Mouse (Mus musculus) adipocyte (in vitro differentiated cells): ENCODE measurements around the gene Islr.

Experiments
- DNase-seq: peaks from one replicate; pipeline ENCODE4 v3.0.0-alpha.2; 2016; ENCODE audit warnings: low spot score

Islr gene

DNA sequence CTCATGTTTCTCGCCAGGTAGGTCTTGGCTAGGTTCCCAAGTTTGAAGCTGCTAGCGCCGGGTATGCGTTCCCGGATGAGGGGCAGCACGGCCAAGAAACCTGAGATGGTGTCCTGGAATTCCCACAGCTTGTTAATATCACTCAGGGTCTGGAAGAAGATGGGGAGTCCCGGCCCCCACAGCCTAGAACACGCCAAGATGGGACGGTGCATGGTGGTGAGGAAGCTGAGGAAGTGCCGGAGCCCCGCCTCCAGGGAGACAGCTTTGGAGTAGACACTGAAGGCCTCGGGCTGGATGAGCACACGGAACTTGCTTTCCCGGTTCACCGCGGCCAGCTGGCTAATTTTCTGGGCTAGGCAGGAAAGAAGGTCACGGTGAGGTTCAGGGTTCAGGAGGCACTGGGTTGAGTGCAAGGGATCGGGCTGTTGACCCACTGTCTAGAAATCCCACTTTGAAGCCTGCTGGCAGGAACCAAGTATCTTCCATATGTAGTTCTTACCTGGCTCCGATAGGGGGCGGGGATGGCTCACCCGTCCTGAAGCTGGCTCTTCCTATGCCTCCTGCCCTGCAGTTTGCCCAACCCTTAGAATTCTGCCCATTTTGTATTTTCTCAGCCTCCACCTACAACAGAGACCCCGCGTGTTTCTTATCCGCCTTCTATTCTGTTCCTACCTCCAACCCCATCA is 16.3 kb upstream of the Islr start:
- peak; percentile 14 for DNase-seq

GRCm38 (mm10) chr9:58218539-58218938 is 14.4 kb upstream of the Islr start:
- DNase-seq: no peak

DNA sequence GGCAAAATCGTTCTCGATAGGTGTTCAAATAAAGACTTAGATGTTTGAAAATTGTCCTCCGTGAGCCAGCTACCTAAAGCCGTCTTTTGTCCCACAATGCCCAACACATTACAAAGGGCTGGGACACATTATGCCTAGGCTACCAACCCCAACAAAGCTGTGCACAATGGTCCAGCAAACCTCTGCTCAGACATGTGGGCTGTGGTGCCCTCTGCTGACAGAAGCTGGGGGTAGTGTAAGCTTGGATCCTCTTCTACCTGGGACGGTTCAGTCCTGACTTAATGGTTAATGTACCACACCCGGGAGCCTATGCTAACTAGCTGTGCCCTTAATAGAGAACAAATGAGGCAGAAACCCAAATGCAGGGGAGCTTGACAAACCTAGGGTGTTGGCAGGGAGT is 12.3 kb upstream of the Islr start:
- DNase-seq: peak; percentile 12

GRCm38 (mm10) chr9:58214519-58215180 is 10.5 kb upstream of the Islr start:
- DNase-seq: peak; percentile 19

DNA sequence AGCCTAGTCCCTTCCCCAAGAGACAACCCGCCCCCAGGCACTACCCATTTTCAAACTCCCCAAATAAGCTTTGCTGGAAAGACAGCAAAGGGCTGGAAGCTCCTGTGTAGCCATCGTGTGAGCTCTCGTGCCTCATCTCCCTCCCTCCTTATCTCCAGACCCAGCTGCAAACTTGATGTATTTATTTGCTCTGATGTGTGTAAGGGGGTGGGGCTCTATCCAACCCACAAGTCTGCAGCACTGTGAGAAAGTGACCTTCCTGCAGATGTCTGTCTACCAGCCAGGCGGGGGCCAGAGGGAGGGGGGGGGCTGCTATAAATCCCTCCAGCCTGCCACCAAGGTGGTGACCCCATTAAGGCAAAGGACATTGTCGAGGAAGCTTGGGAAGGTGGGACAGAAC is 9.8 kb upstream of the Islr start:
- no peak for DNase-seq

DNA sequence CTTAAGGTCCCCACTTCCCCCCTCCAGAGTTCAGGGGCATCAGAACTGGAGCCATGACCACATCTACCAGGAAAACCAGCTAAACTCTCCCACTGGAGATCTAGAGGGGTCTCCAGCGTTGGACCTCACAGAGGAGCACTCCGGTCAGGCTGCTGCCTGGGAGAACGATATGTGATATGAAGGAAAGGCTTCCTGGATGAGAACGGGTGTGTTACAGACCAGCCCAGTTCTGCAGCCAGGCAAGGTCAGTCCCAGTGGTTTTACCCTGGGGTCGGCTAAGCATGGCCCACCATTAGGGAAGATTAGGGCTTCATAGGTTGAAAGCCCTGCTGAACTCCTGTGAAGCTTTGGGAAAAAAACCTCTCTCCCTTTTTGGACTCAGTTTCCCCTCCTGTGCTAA is 9.3 kb upstream of the Islr start:
- DNase-seq: no peak

- DNase-seq: no peak
Observed at GRCm38 (mm10) chr9:58210304-58210627, 6.2 kb upstream of the Islr start.

DNA sequence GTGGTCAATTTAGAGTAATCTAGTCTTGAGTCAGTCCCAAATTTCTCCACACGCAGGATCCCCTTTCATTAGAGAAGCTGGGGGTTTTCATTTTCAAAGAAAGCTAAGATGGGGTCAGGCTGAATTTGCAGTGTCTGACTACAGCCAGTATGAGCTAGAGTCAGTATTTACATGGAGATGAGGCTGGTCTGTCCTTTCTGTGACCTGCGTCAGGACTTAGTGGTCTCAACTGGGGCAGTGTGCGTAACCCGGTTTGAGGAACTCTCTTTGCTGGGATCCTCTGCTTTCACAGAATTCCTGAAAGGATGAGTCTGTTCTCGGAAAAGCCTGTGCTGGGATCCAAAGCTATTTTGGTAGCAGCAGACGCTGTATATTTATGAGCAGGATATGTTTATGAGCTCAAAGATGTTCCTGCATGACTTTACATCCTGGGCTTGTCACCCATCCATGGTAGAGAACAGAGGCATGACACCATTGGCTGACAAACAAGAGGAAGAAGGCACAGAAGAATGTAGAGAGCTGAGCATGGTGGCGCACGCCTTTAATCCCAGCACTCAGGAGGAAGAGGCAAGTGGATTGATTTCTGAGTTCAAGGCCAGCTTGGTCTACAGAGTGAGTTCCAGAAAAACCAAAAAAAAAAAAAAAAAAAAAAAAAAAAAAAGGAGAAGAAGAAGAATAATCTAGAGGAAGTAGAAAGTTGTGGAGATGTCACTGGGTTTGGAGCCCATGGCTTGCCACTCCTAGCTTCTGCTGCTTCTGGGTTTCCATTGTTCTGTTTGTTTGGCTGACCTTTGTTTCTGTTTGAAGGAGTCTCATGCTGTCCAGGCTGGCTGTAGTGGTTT is 5.6 kb upstream of the Islr start:
- DNase-seq: no peak

DNA sequence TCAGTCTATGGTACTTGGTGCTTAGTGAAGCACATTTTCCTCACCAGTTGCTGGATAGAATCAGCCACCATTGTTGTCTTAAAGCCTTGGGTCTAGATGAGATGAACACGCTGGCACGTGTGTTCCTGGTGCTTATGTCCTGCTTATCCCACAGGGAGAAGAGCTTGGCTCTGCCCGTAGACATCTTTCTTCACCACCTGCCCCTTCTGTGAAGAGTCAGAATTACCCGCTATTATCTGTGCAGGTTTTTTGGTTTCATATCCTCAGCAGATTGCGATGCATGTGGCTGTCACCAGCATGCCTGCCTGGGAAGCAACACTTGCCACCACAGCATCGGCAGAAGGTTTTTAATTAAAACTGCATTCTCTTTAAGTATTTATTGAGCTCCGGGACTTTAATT is 1.9 kb upstream of the Islr start:
- DNase-seq: no peak

GRCm38 (mm10) chr9:58204448-58205000 is 418 bp upstream of the Islr start:
- DNase-seq: peak; percentile 86

- no peak for DNase-seq
Observed at GRCm38 (mm10) chr9:58202676-58203453, 1.2 kb downstream of the Islr start.

GRCm38 (mm10) chr9:58201861-58202549 is 2.1 kb downstream of the Islr start:
- DNase-seq: no peak

DNA sequence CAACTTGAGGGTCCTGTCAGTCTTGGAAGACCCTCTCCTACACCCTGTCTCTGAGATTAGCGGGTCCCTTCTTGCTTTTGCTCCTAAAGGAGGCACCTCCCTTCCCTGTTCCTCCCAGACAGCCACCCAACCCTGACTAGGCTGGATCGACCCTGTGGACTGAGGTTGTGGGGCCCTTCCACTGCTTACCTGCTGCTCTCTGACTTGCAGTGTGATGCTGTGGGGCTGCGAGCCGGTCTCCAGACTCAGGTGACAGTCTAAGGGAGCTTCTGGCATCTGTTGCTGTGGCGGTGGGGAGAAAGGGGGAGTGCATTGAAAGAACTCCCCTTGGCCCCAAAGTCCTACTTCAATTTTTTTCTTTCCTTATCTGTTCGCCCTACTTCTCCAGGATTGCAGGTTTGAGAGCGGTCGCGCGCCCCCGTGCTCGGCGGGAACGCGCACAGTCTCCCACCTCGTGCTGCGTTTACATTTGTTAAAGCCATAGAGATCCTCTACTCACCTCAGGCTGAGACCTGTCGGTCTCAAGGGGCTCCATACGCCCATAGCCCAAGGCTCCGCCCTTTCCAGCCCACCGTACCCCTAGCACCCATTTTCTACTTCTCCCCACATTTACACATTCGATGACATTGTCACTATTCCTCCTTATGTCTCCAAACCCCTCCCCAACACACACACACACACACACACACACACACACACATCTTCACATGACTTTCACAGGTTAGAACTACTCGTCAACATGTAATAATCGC is 2.8 kb downstream of the Islr start:
- DNase-seq: no peak

- DNase-seq: no peak
Observed at GRCm38 (mm10) chr9:58200270-58201090, 3.6 kb downstream of the Islr start.

- DNase-seq: no peak
Observed at GRCm38 (mm10) chr9:58199381-58200269, 4.5 kb downstream of the Islr start.

DNA sequence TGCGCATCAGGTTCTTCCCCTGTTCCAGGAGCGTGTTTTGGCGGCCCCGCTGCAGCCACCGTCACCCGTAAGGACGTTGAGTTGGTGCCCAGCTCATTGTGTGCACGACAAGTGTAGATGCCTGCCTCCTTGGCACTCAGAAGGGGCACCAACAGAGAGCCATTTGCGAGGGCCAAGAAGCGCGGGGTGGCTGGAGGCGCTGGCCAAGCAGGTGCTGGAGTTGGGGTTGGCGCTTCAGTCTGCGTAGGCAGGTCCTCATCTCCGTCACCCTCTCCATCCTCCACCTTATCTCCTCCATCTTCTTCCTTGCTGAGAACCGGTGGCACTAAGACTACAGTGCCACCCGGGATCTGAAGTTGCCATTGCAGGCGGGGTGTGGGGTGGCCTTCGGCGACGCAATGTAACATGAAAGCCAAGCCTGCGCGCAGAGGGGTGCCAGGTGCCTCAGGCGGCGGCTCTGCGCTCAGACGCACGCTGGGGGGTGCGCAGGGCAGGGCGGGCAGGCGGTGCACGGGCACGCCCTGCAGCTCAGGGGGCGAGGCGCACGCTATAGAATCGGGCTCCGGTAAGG is 5.2 kb downstream of the Islr start:
- DNase-seq: no peak

GRCm38 (mm10) chr9:58197781-58198701 is 6.1 kb downstream of the Islr start:
- no peak for DNase-seq
